Mouse (Mus musculus): Measurements from ENCODE around the gene Ms4a13. TPM values are rescaled to one million over a fixed set of nuclear protein-coding genes. Genes with fewer than 3 reads are reported as not detected.

Ms4a13 gene
- not detected in 2 replicates for polyA plus RNA-seq (2014; fragmentation: Nextera tagmentation; extraction: Ambion mirVana)

GRCm38 (mm10) chr19:11196546-11196945 is at the start of gene Ms4a13:
Gene Ms4a13 (minus strand): TSS chr19:11196737.
- H3K9me3 ChIP-seq (ENCODE audit: control insufficient read depth, low read length): no peaks in the 10 kb centered on the region
- H3K4me2 ChIP-seq: no peak within 1 kb of the TSS
- no peaks in the 10 kb centered on the region for H3K36me3 ChIP-seq (ENCODE audit: control insufficient read depth, insufficient read depth, low read length)
- WGBS: 70% methylated on average over 12 of the region's 12 CpGs
- no peak within 1 kb of the TSS for H3K27ac ChIP-seq (ENCODE audit: low read depth, low read length)
- ATAC-seq (ENCODE audit: low FRiP score): peak; percentile 48; the same call in 1 of the 2 replicates
- no peaks in the 10 kb centered on the region for H3K27me3 ChIP-seq (ENCODE audit: control insufficient read depth, insufficient read depth, low read length)
- H3K4me1 ChIP-seq (ENCODE audit: control insufficient read depth, insufficient read depth, low read length): no peaks in the 10 kb centered on the region
- H3K4me3 ChIP-seq (ENCODE audit: low read depth, low read length): no peak within 1 kb of the TSS
- DNase-seq (ENCODE audit: low spot score, missing footprints): no peak
- no peak within 1 kb of the TSS for H3K9ac ChIP-seq (ENCODE audit: low read length)

GRCm38 (mm10) chr19:11244230-11244629 is 47.7 kb upstream of the Ms4a13 start:
- H3K27ac ChIP-seq (ENCODE audit: low read depth, low read length): no peak overlapping the region
- H3K27me3 ChIP-seq (ENCODE audit: control insufficient read depth, insufficient read depth, low read length): no peaks in the 10 kb centered on the region
- no peak for DNase-seq (ENCODE audit: low spot score, missing footprints)
- H3K4me2 ChIP-seq: no peak overlapping the region
- H3K9me3 ChIP-seq (ENCODE audit: control insufficient read depth, low read length): no peaks in the 10 kb centered on the region
- no peaks in the 10 kb centered on the region for H3K36me3 ChIP-seq (ENCODE audit: control insufficient read depth, insufficient read depth, low read length)
- H3K4me3 ChIP-seq (ENCODE audit: low read depth, low read length): no peak overlapping the region
- H3K9ac ChIP-seq (ENCODE audit: low read length): no peak overlapping the region
- ATAC-seq (ENCODE audit: low FRiP score): no peak
- H3K4me1 ChIP-seq (ENCODE audit: control insufficient read depth, insufficient read depth, low read length): no peaks in the 10 kb centered on the region

- Histone ChIP-seq H3K9me3 (ENCODE audit: control insufficient read depth, low read length) (no peaks in the 10 kb centered on the region), H3K4me1 (ENCODE audit: control insufficient read depth, insufficient read depth, low read length) (no peaks in the 10 kb centered on the region), H3K27me3 (ENCODE audit: control insufficient read depth, insufficient read depth, low read length) (no peaks in the 10 kb centered on the region), H3K9ac (ENCODE audit: low read length) (no peak overlapping the region), H3K27ac (ENCODE audit: low read depth, low read length) (no peak overlapping the region), H3K4me3 (ENCODE audit: low read depth, low read length) (no peak overlapping the region), H3K36me3 (ENCODE audit: control insufficient read depth, insufficient read depth, low read length) (no peaks in the 10 kb centered on the region), H3K4me2 (no peak overlapping the region)
- no peak for ATAC-seq (ENCODE audit: low FRiP score)
- no peak for DNase-seq (ENCODE audit: low spot score, missing footprints)
- WGBS: 56% methylated on average over 5 of the region's 5 CpGs
These were observed 46.0 kb upstream of the Ms4a13 start for GRCm38 (mm10) chr19:11242560-11242959.

- Histone ChIP-seq H3K4me2 (no peak overlapping the region), H3K4me1 (ENCODE audit: control insufficient read depth, insufficient read depth, low read length) (no peaks in the 10 kb centered on the region), H3K27me3 (ENCODE audit: control insufficient read depth, insufficient read depth, low read length) (no peaks in the 10 kb centered on the region), H3K27ac (ENCODE audit: low read depth, low read length) (no peak overlapping the region), H3K36me3 (ENCODE audit: control insufficient read depth, insufficient read depth, low read length) (no peaks in the 10 kb centered on the region), H3K9ac (ENCODE audit: low read length) (no peak overlapping the region), H3K9me3 (ENCODE audit: control insufficient read depth, low read length) (no peaks in the 10 kb centered on the region), H3K4me3 (ENCODE audit: low read depth, low read length) (no peak overlapping the region)
- no peak for DNase-seq (ENCODE audit: low spot score, missing footprints)
- no peak for ATAC-seq (ENCODE audit: low FRiP score)
These were observed 39.3 kb upstream of the Ms4a13 start for GRCm38 (mm10) chr19:11235820-11236219.

- no peak for ATAC-seq (ENCODE audit: low FRiP score)
- DNase-seq (ENCODE audit: low spot score, missing footprints): no peak
- Histone ChIP-seq H3K9me3 (ENCODE audit: control insufficient read depth, low read length) (no peaks in the 10 kb centered on the region), H3K4me2 (no peak overlapping the region), H3K4me1 (ENCODE audit: control insufficient read depth, insufficient read depth, low read length) (no peaks in the 10 kb centered on the region), H3K27ac (ENCODE audit: low read depth, low read length) (no peak overlapping the region), H3K9ac (ENCODE audit: low read length) (no peak overlapping the region), H3K36me3 (ENCODE audit: control insufficient read depth, insufficient read depth, low read length) (no peaks in the 10 kb centered on the region), H3K4me3 (ENCODE audit: low read depth, low read length) (no peak overlapping the region), H3K27me3 (ENCODE audit: control insufficient read depth, insufficient read depth, low read length) (no peaks in the 10 kb centered on the region)
- WGBS: 76% methylated on average over 5 of the region's 5 CpGs
These were observed 38.6 kb upstream of the Ms4a13 start for GRCm38 (mm10) chr19:11234921-11235735.

- ATAC-seq (ENCODE audit: low FRiP score) (no peak), DNase-seq (ENCODE audit: low spot score, missing footprints) (no peak)
- H3K4me2 ChIP-seq: no peak overlapping the region
- H3K27ac ChIP-seq (ENCODE audit: low read depth, low read length): no peak overlapping the region
- no peak overlapping the region for H3K9ac ChIP-seq (ENCODE audit: low read length)
- 87% methylated on average over 5 of the region's 5 CpGs for WGBS
- no peak overlapping the region for H3K4me3 ChIP-seq (ENCODE audit: low read depth, low read length)
- no peaks in the 10 kb centered on the region for H3K4me1 ChIP-seq (ENCODE audit: control insufficient read depth, insufficient read depth, low read length)
- no peaks in the 10 kb centered on the region for H3K27me3 ChIP-seq (ENCODE audit: control insufficient read depth, insufficient read depth, low read length)
- no peaks in the 10 kb centered on the region for H3K9me3 ChIP-seq (ENCODE audit: control insufficient read depth, low read length)
- no peaks in the 10 kb centered on the region for H3K36me3 ChIP-seq (ENCODE audit: control insufficient read depth, insufficient read depth, low read length)
These were observed 37.7 kb upstream of the Ms4a13 start for GRCm38 (mm10) chr19:11234244-11234643.

- ATAC-seq (ENCODE audit: low FRiP score) (no peak), DNase-seq (ENCODE audit: low spot score, missing footprints) (no peak)
- H3K27ac ChIP-seq (ENCODE audit: low read depth, low read length): no peak within 1 kb of the TSS
- no peaks in the 10 kb centered on the region for H3K9me3 ChIP-seq (ENCODE audit: control insufficient read depth, low read length)
- H3K36me3 ChIP-seq (ENCODE audit: control insufficient read depth, insufficient read depth, low read length): no peaks in the 10 kb centered on the region
- H3K4me1 ChIP-seq (ENCODE audit: control insufficient read depth, insufficient read depth, low read length): no peaks in the 10 kb centered on the region
- WGBS: 75% methylated on average over 5 of the region's 5 CpGs
- no peaks in the 10 kb centered on the region for H3K27me3 ChIP-seq (ENCODE audit: control insufficient read depth, insufficient read depth, low read length)
- H3K4me2 ChIP-seq: no peak within 1 kb of the TSS
- no peak within 1 kb of the TSS for H3K9ac ChIP-seq (ENCODE audit: low read length)
- no peak within 1 kb of the TSS for H3K4me3 ChIP-seq (ENCODE audit: low read depth, low read length)
These were observed 35.8 kb upstream of the Ms4a13 start, which contains the start of gene Ms4a12 for GRCm38 (mm10) chr19:11232348-11232747. Gene Ms4a12 (minus strand): TSS chr19:11232448.

GRCm38 (mm10) chr19:11192552-11192951 is 4.0 kb downstream of the Ms4a13 start:
- Histone ChIP-seq H3K27me3 (ENCODE audit: control insufficient read depth, insufficient read depth, low read length) (no peaks in the 10 kb centered on the region), H3K36me3 (ENCODE audit: control insufficient read depth, insufficient read depth, low read length) (no peaks in the 10 kb centered on the region), H3K9ac (ENCODE audit: low read length) (no peak overlapping the region), H3K4me1 (ENCODE audit: control insufficient read depth, insufficient read depth, low read length) (no peaks in the 10 kb centered on the region), H3K27ac (ENCODE audit: low read depth, low read length) (no peak overlapping the region), H3K9me3 (ENCODE audit: control insufficient read depth, low read length) (no peaks in the 10 kb centered on the region), H3K4me3 (ENCODE audit: low read depth, low read length) (no peak overlapping the region), H3K4me2 (no peak overlapping the region)
- DNase-seq (ENCODE audit: low spot score, missing footprints) (no peak), ATAC-seq (ENCODE audit: low FRiP score) (no peak)
- 69% methylated on average over 1 of the region's 1 CpGs for WGBS

GRCm38 (mm10) chr19:11184121-11184520 is 12.4 kb downstream of the Ms4a13 start:
- H3K36me3 ChIP-seq (ENCODE audit: control insufficient read depth, insufficient read depth, low read length): no peaks in the 10 kb centered on the region
- 17% methylated on average over 5 of the region's 5 CpGs for WGBS
- H3K4me1 ChIP-seq (ENCODE audit: control insufficient read depth, insufficient read depth, low read length): no peaks in the 10 kb centered on the region
- no peak overlapping the region for H3K4me2 ChIP-seq
- H3K4me3 ChIP-seq (ENCODE audit: low read depth, low read length): no peak overlapping the region
- H3K9ac ChIP-seq (ENCODE audit: low read length): no peak overlapping the region
- no peak overlapping the region for H3K27ac ChIP-seq (ENCODE audit: low read depth, low read length)
- no peaks in the 10 kb centered on the region for H3K27me3 ChIP-seq (ENCODE audit: control insufficient read depth, insufficient read depth, low read length)
- no peaks in the 10 kb centered on the region for H3K9me3 ChIP-seq (ENCODE audit: control insufficient read depth, low read length)
- DNase-seq (ENCODE audit: low spot score, missing footprints) (no peak), ATAC-seq (ENCODE audit: low FRiP score) (no peak)

Data from midbrain, embryonic 11.5 days (tissue).